ENCODE assay signal across 23 mouse cellular contexts in the genomic region with DNA sequence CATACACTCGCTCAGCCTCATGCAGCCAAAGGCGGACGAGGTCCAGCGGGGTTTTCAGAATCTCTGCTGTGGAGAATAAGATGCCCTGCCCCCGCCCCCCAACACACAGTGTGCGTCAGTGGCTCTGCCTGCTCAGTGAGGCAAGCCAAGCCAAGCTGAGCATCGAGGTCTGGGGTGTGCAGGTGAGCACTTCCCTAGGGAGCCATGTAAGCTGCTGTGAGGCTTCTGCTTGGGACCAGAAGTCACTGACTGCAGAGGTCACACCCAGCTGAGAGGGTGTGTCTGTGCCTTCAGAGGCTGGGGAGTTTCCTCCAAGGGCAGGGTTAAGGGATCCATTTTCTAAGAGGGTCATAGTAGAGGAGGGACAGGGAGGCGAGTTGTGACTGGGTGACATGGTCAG.
A peak's percentile ranks its signal among the peaks of the same experiment; 100 is the strongest.
DNase-seq lines count a peak whose midpoint lies in the region; ATAC-seq and TF ChIP-seq lines count a peak whose summit lies in the region.
"Had no signal": no experiment of that assay in that cellular context is flagged by ENCODE, and none has a peak within 500 bp of the region (broad histone marks: within the 10 kb centered on the region; RNA-seq: fewer than 3 reads in every experiment).

No protein-coding gene starts in this region.

- in situ Hi-C loops in CH12.LX (cut with MboI; ENCODE audit: low pct_ligation_motif_present, low pct_unique_long_range_greater_than_20kb, low sequenced_read_pairs): no loop called here

- H3K4me2 ChIP-seq in intestine, embryonic 15.5 days (replicated peaks): no peak overlapping the region
- H3K4me2 ChIP-seq in intestine, postnatal 0 days (replicated peaks; ENCODE audit: low read depth): no peak overlapping the region
- H3K4me2 ChIP-seq in CH12.LX (ENCODE audit: insufficient read depth, low read depth, poor library complexity, severe bottlenecking): no peak overlapping the region
- no peak overlapping the region for H3K4me2 ChIP-seq in intestine, embryonic 16.5 days (ENCODE audit: low read depth, low read length)
- no peak overlapping the region for H3K4me2 ChIP-seq in heart, embryonic 11.5 days
- H3K4me2 ChIP-seq: embryonic facial prominence, embryonic 13.5 days; embryonic facial prominence, embryonic 15.5 days; forebrain, embryonic 13.5 days had no signal

- TF ChIP-seq POLR2A in CH12.LX (IDR thresholded peaks at IDR 0.05; ENCODE audit: low read depth, low read length): no peak

- no peak for TF ChIP-seq RAD21 in CH12.LX (IDR thresholded peaks at IDR 0.05; ENCODE audit: low read depth, low read length)

- peak; percentile 66 for DNase-seq in CH12.LX (ENCODE audit: extremely low read depth)
- no peak for DNase-seq in thymus, postnatal 0 days (ENCODE audit: low spot score)
- DNase-seq in spleen, adult 18-20 months: no peak
- DNase-seq: adrenal gland, adult 2 months; adrenal gland, postnatal 10 days; adrenal gland, postnatal 25 days; B cell, adult 2 months; cerebellum, adult 11 months; cerebellum, adult 18-20 months; cerebellum, adult 8-10 months; cerebellum, adult 9-11 months; cerebellum, postnatal 14 days; cerebellum, postnatal 36 days had no signal

- no peaks in the 10 kb centered on the region for H3K79me2 ChIP-seq in CH12.LX (replicated peaks; ENCODE audit: control insufficient read depth, extremely low read depth, insufficient read depth, poor library complexity, severe bottlenecking)

- no peak overlapping the region for H3K27ac ChIP-seq in intestine, embryonic 15.5 days
- H3K27ac ChIP-seq in intestine, postnatal 0 days (ENCODE audit: low read depth, low read length): no peak overlapping the region
- H3K27ac ChIP-seq in CH12.LX (ENCODE audit: insufficient read depth, low read depth): no peak overlapping the region
- no peak overlapping the region for H3K27ac ChIP-seq in intestine, embryonic 16.5 days (ENCODE audit: low read length)
- H3K27ac ChIP-seq in heart, embryonic 11.5 days (ENCODE audit: low read depth, low read length): no peak overlapping the region
- H3K27ac ChIP-seq: embryonic facial prominence, embryonic 13.5 days; embryonic facial prominence, embryonic 15.5 days; forebrain, embryonic 13.5 days had no signal

- dilution Hi-C loops in CH12.LX (cut with MboI; ENCODE audit: extremely low pct_ligation_motif_present, extremely low pct_unique_long_range_greater_than_20kb, low sequenced_read_pairs): no loop called here

- H3K9me3 ChIP-seq in intestine, embryonic 15.5 days: no peaks in the 10 kb centered on the region
- H3K9me3 ChIP-seq in intestine, postnatal 0 days (ENCODE audit: control insufficient read depth): no peaks in the 10 kb centered on the region
- no peaks in the 10 kb centered on the region for H3K9me3 ChIP-seq in CH12.LX (replicated peaks; ENCODE audit: low read length)
- H3K9me3 ChIP-seq in intestine, embryonic 16.5 days (ENCODE audit: control insufficient read depth, low read length): no peaks in the 10 kb centered on the region
- no peaks in the 10 kb centered on the region for H3K9me3 ChIP-seq in heart, embryonic 11.5 days (replicated peaks; ENCODE audit: control insufficient read depth, low read length)
- H3K9me3 ChIP-seq: embryonic facial prominence, embryonic 13.5 days; embryonic facial prominence, embryonic 15.5 days; forebrain, embryonic 13.5 days had no signal

- H3K4me3 ChIP-seq in intestine, embryonic 15.5 days (replicated peaks): no peak overlapping the region
- H3K4me3 ChIP-seq in intestine, postnatal 0 days (ENCODE audit: low read depth, low read length): no peak overlapping the region
- no peak overlapping the region for H3K4me3 ChIP-seq in CH12.LX (replicated peaks in 1 of 3; ENCODE audit: low read depth in 2 of 3, low read length in 2 of 3, poor library complexity in 1 of 3)
- H3K4me3 ChIP-seq in intestine, embryonic 16.5 days (ENCODE audit: low read length): no peak overlapping the region
- H3K4me3 ChIP-seq in heart, embryonic 11.5 days (ENCODE audit: low read depth, low read length): no peak overlapping the region
- H3K4me3 ChIP-seq: embryonic facial prominence, embryonic 13.5 days; embryonic facial prominence, embryonic 15.5 days; erythroblast, embryonic 14.5 days; forebrain, embryonic 13.5 days had no signal

- H3K9ac ChIP-seq in intestine, embryonic 15.5 days: no peak overlapping the region
- H3K9ac ChIP-seq in intestine, postnatal 0 days (ENCODE audit: low read depth, low read length): no peak overlapping the region
- H3K9ac ChIP-seq in CH12.LX (ENCODE audit: insufficient read depth, low read depth): no peak overlapping the region
- no peak overlapping the region for H3K9ac ChIP-seq in intestine, embryonic 16.5 days (ENCODE audit: low read depth, low read length)
- no peak overlapping the region for H3K9ac ChIP-seq in heart, embryonic 11.5 days (ENCODE audit: low read depth, low read length)
- H3K9ac ChIP-seq: embryonic facial prominence, embryonic 13.5 days; embryonic facial prominence, embryonic 15.5 days; forebrain, embryonic 13.5 days had no signal

- TF ChIP-seq CTCF in intestine, postnatal 0 days (IDR thresholded peaks at IDR 0.05; ENCODE audit: low read depth): no peak
- TF ChIP-seq CTCF in CH12.LX (conservative IDR thresholded peaks at IDR 0.05 in 1 of 2, IDR thresholded peaks at IDR 0.05 in 1 of 2; ENCODE audit: low read depth in 2 of 2, low read length in 2 of 2): no peak

- no peaks in the 10 kb centered on the region for H3K36me3 ChIP-seq in intestine, embryonic 15.5 days
- H3K36me3 ChIP-seq in intestine, postnatal 0 days (ENCODE audit: control insufficient read depth, insufficient read depth): no peaks in the 10 kb centered on the region
- no peaks in the 10 kb centered on the region for H3K36me3 ChIP-seq in CH12.LX (replicated peaks in 1 of 2; ENCODE audit: control insufficient read depth in 1 of 2, insufficient read depth in 1 of 2, low read length in 1 of 2)
- H3K36me3 ChIP-seq in intestine, embryonic 16.5 days (ENCODE audit: control insufficient read depth, insufficient read depth, low read length): no peaks in the 10 kb centered on the region
- no peaks in the 10 kb centered on the region for H3K36me3 ChIP-seq in heart, embryonic 11.5 days (ENCODE audit: control insufficient read depth, insufficient read depth, low read length)
- H3K36me3 ChIP-seq: embryonic facial prominence, embryonic 13.5 days; embryonic facial prominence, embryonic 15.5 days had no signal

- H3K4me1 ChIP-seq in intestine, embryonic 15.5 days (replicated peaks): peaks cover 23% of the 10 kb centered on the region
- no peaks in the 10 kb centered on the region for H3K4me1 ChIP-seq in intestine, postnatal 0 days (replicated peaks; ENCODE audit: control insufficient read depth, insufficient read depth, low read length)
- peaks cover 18 to 27% of the 10 kb centered on the region in 2 experiments for H3K4me1 ChIP-seq in CH12.LX (ENCODE audit: control insufficient read depth in 1 of 2, insufficient read depth in 2 of 2)
- peaks cover 18% of the 10 kb centered on the region for H3K4me1 ChIP-seq in intestine, embryonic 16.5 days (ENCODE audit: control insufficient read depth, insufficient read depth, low read length)
- H3K4me1 ChIP-seq in heart, embryonic 11.5 days (ENCODE audit: control insufficient read depth, insufficient read depth, low read length): peaks cover 3% of the 10 kb centered on the region; the same call in 1 of the 2 replicates
- H3K4me1 ChIP-seq: forebrain, embryonic 13.5 days had no signal

- no peaks in the 10 kb centered on the region for H3K27me3 ChIP-seq in intestine, embryonic 15.5 days (replicated peaks)
- H3K27me3 ChIP-seq in intestine, postnatal 0 days (replicated peaks; ENCODE audit: control insufficient read depth, insufficient read depth, low read length): no peaks in the 10 kb centered on the region
- peaks cover 94% of the 10 kb centered on the region for H3K27me3 ChIP-seq in CH12.LX (replicated peaks)
- no peaks in the 10 kb centered on the region for H3K27me3 ChIP-seq in intestine, embryonic 16.5 days (replicated peaks; ENCODE audit: control insufficient read depth, insufficient read depth, low read length)
- H3K27me3 ChIP-seq in heart, embryonic 11.5 days (ENCODE audit: control insufficient read depth, insufficient read depth, low read length): 0 out of 2 replicates have a peak, but pooled peaks cover 3% of the 10 kb centered on the region
- H3K27me3 ChIP-seq: embryonic facial prominence, embryonic 13.5 days; embryonic facial prominence, embryonic 15.5 days; forebrain, embryonic 13.5 days had no signal

- TF ChIP-seq EP300 in CH12.LX (IDR thresholded peaks at IDR 0.05; ENCODE audit: low read length): peak; percentile 24; the same call in 1 of the 2 replicates

- ATAC-seq in intestine, embryonic 15.5 days: peak; percentile 42; the same call in 1 of the 2 replicates
- ATAC-seq in intestine, postnatal 0 days: no peak
- 0 out of 2 replicates have a peak, but pooled peaks have one; percentile 33 for ATAC-seq in intestine, embryonic 16.5 days
- no peak for ATAC-seq in heart, embryonic 11.5 days (replicated peaks; ENCODE audit: insufficient number of reproducible peaks, low FRiP score, low TSS enrichment)
- ATAC-seq: CD4-positive, CD25-positive, alpha-beta regulatory T cell, adult 4 months; forebrain, embryonic 13.5 days; forebrain, embryonic 16.5 days had no signal

- WGBS in intestine, embryonic 15.5 days: 79% methylated on average over 8 of the region's 8 CpGs
- WGBS in intestine, postnatal 0 days: 81% methylated on average over 8 of the region's 8 CpGs
- WGBS in intestine, embryonic 16.5 days: 75% methylated on average over 8 of the region's 8 CpGs
- whole genome bisulfite sequencing in heart, embryonic 11.5 days (ENCODE audit: insufficient replicate concordance): 72% methylated on average over 8 of the region's 8 CpGs

TF ChIP-seq in CH12.LX, 34 proteins besides CTCF, POLR2A, EP300 and RAD21 (continues in another document):
- TF ChIP-seq IRF4 (IDR thresholded peaks at IDR 0.05; ENCODE audit: low read depth, low read length) (no peak), USF1 (IDR thresholded peaks at IDR 0.05; ENCODE audit: low read depth, low read length) (no peak), E2F4 (IDR thresholded peaks at IDR 0.05; ENCODE audit: insufficient replicate concordance, low read depth, low read length) (no peak), RCOR1 (conservative IDR thresholded peaks at IDR 0.05; ENCODE audit: low read depth, low read length) (0 out of 2 replicates have a peak, but pooled peaks have one; percentile 33), TCF12 (IDR thresholded peaks at IDR 0.05; ENCODE audit: low read depth, low read length) (peak; percentile 46; the same call in 1 of the 2 replicates), MAX (IDR thresholded peaks at IDR 0.05; ENCODE audit: low read length) (peak; percentile 35; the same call in 1 of the 2 replicates), SMC3 (IDR thresholded peaks at IDR 0.05; ENCODE audit: low read depth, low read length) (no peak), JUN (IDR thresholded peaks at IDR 0.05; ENCODE audit: insufficient read depth, low read depth, low read length) (no peak), KAT2A (IDR thresholded peaks at IDR 0.05; ENCODE audit: insufficient replicate concordance, low read length) (0 out of 2 replicates have a peak, but pooled peaks have one; percentile 11), ZC3H11A (IDR thresholded peaks at IDR 0.05; ENCODE audit: low read depth, low read length) (no peak), ZNF384 (IDR thresholded peaks at IDR 0.05; ENCODE audit: low read depth, low read length) (no peak), MXI1 (IDR thresholded peaks at IDR 0.05; ENCODE audit: low read depth, low read length) (0 out of 2 replicates have a peak, but pooled peaks have one; percentile 20)

Comparison
In these comparisons a context has a peak if more than half of its experiments do, and no peak if none do; other contexts are left out.
1. ATAC-seq: peak in intestine, embryonic 15.5 days (single experiment) and intestine, embryonic 16.5 days (single experiment); none in intestine, postnatal 0 days (single experiment) and heart, embryonic 11.5 days (single experiment).